Mouse (Mus musculus): ENCODE results near the gene Pgpep1.

- TF ChIP-seq CTCF (IDR thresholded peaks at IDR 0.05; ENCODE audit: extremely low read depth, insufficient read depth, insufficient read length, insufficient replicate concordance) (no peak), POLR2A (IDR thresholded peaks at IDR 0.05; ENCODE audit: low read depth, low read length) (no peak)
Observed at GRCm38 (mm10) chr8:70682193-70682592, 22.0 kb upstream of the Pgpep1 start.
